Mouse (Mus musculus) limb, embryonic 13.5 days (tissue): ENCODE measurements at regions not wholly inside any gene's neighbourhood (a gene's known extent, or its start where the extent isn't known, plus 50 kb on each side); places are given as distances from the start of the nearest gene placed in this dataset.

ENCODE experiments used
- ATAC-seq: fragments of 200-750 bp; cut with Nextera tagmentation; 2 replicates; pipeline ENCODE4 v1.8.0; 2017; ENCODE audit warnings: low read depth, moderate number of reproducible peaks, moderate TSS enrichment; ENCODE audit not compliant: low FRiP score
- H3K27ac ChIP-seq: fragments of 300-500 bp; sonication (generic); 2 replicates; pipeline ENCODE4 v1.5.1; 2015; ENCODE audit warnings: inconsistent platforms, mild to moderate bottlenecking, moderate library complexity
- H3K27me3 ChIP-seq: fragments of 300-500 bp; sonication (generic); 2 replicates; pipeline ENCODE4 v1.6.1; 2015; ENCODE audit warnings: mild to moderate bottlenecking, inconsistent platforms
- H3K36me3 ChIP-seq: fragments of 300-500 bp; sonication (generic); 2 replicates; pipeline ENCODE4 v1.6.1; 2015; ENCODE audit warnings: inconsistent platforms, mild to moderate bottlenecking, moderate library complexity
- H3K4me1 ChIP-seq: fragments of 300-500 bp; sonication (generic); 2 replicates; pipeline ENCODE4 v1.6.1; 2015; ENCODE audit warnings: inconsistent platforms
- H3K4me2 ChIP-seq: fragments of 300-500 bp; sonication (generic); replicated peaks from 2 replicates; pipeline ENCODE4 v1.6.1; 2015; ENCODE audit warnings: inconsistent platforms, mild to moderate bottlenecking, moderate library complexity
- H3K4me3 ChIP-seq: fragments of 300-500 bp; sonication (generic); 2 replicates; pipeline ENCODE4 v1.5.1; 2015; ENCODE audit warnings: moderate library complexity, mild to moderate bottlenecking, inconsistent platforms
- H3K9ac ChIP-seq: fragments of 300-500 bp; sonication (generic); 2 replicates; pipeline ENCODE4 v1.6.1; 2015; ENCODE audit warnings: mild to moderate bottlenecking, inconsistent platforms
- H3K9me3 ChIP-seq: fragments of 300-500 bp; sonication (generic); 2 replicates; pipeline ENCODE4 v1.6.1; 2016; ENCODE audit warnings: inconsistent platforms
- WGBS: fragments of 180-500 bp; shearing (Covaris S2); methylation state at CpG from one replicate; pipeline ENCODE4 v1.1.7; 2015; 5-methylcytosine and 5-hydroxymethylcytosine counted together

- Histone ChIP-seq H3K36me3 (no peaks in the 10 kb centered on the region), H3K9ac (no peak overlapping the region), H3K9me3 (no peaks in the 10 kb centered on the region), H3K27ac (no peak overlapping the region), H3K27me3 (no peaks in the 10 kb centered on the region), H3K4me1 (no peaks in the 10 kb centered on the region), H3K4me2 (no peak overlapping the region), H3K4me3 (no peak overlapping the region)
- 87% methylated on average over 15 of the region's 15 CpGs for WGBS
- no peak for ATAC-seq
These were observed 383.0 kb downstream of the Rnf144b start for GRCm38 (mm10) chr13:47505380-47505955.

GRCm38 (mm10) chr13:47532935-47533334 lies 410.5 kb downstream of the Rnf144b start:
- Histone ChIP-seq H3K36me3 (no peaks in the 10 kb centered on the region), H3K4me3 (no peak overlapping the region), H3K4me2 (no peak overlapping the region), H3K27ac (no peak overlapping the region), H3K9me3 (no peaks in the 10 kb centered on the region), H3K4me1 (no peaks in the 10 kb centered on the region), H3K27me3 (no peaks in the 10 kb centered on the region), H3K9ac (no peak overlapping the region)
- ATAC-seq = no peak
- 83% methylated on average over 1 of the region's 1 CpGs for WGBS

GRCm38 (mm10) chr13:47537156-47537555 lies 414.7 kb downstream of the Rnf144b start:
- Histone ChIP-seq H3K36me3 (no peaks in the 10 kb centered on the region), H3K4me2 (no peak overlapping the region), H3K27me3 (no peaks in the 10 kb centered on the region), H3K4me1 (no peaks in the 10 kb centered on the region), H3K4me3 (no peak overlapping the region), H3K27ac (no peak overlapping the region), H3K9ac (no peak overlapping the region), H3K9me3 (no peaks in the 10 kb centered on the region)
- no peak for ATAC-seq
- 89% methylated on average over 2 of the region's 2 CpGs for WGBS

DNA sequence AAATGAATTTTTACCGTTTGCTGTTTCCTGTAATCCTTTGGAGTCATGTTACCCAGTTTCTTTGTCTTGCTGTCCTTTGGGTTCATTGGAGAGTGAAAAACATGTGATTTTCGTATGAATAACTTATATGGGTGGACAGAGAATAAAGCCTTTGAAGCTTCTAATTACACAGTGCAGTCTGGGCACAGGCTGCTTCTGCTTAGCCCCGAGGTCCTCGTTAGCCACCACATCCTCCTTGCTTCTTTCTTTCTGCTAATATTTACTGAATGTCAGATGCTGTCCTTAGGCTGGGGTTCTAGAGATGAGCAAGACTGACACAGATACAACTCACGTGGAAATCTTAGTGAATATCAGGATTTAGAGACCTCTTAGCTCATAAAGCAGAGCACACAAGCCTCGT lies 427.2 kb downstream of the Rnf144b start:
- no peaks in the 10 kb centered on the region for H3K27me3 ChIP-seq
- no peaks in the 10 kb centered on the region for H3K9me3 ChIP-seq
- H3K9ac ChIP-seq = no peak overlapping the region
- no peak overlapping the region for H3K4me2 ChIP-seq
- 41% methylated on average over 6 of the region's 6 CpGs for WGBS
- no peak overlapping the region for H3K4me3 ChIP-seq
- no peak overlapping the region for H3K27ac ChIP-seq
- no peaks in the 10 kb centered on the region for H3K4me1 ChIP-seq
- H3K36me3 ChIP-seq = no peaks in the 10 kb centered on the region
- ATAC-seq = no peak

DNA sequence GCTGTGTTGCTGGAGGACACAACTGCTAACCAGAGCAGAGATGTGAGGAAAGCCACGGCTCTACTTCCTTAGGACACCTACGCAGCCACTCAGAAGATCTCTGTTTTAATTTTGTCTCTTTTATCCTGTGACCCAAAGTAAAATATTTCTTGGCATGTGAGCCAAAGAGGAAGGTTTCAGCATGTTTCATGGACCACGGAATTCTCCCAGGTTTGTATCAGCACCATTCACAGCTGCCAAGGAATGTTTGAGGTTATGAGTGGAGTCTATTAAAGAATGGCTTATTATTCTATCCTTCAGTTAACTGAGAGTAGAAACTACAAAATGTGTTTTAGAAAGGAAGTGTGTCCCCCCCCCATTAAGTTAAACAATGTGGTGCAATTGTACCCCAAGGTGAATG lies 429.8 kb downstream of the Rnf144b start:
- H3K27ac ChIP-seq = no peak overlapping the region
- ATAC-seq = no peak
- no peak overlapping the region for H3K4me2 ChIP-seq
- H3K9me3 ChIP-seq = no peaks in the 10 kb centered on the region
- H3K4me1 ChIP-seq = no peaks in the 10 kb centered on the region
- H3K9ac ChIP-seq = no peak overlapping the region
- 72% methylated on average over 3 of the region's 3 CpGs for WGBS
- no peaks in the 10 kb centered on the region for H3K27me3 ChIP-seq
- no peaks in the 10 kb centered on the region for H3K36me3 ChIP-seq
- H3K4me3 ChIP-seq = no peak overlapping the region

DNA sequence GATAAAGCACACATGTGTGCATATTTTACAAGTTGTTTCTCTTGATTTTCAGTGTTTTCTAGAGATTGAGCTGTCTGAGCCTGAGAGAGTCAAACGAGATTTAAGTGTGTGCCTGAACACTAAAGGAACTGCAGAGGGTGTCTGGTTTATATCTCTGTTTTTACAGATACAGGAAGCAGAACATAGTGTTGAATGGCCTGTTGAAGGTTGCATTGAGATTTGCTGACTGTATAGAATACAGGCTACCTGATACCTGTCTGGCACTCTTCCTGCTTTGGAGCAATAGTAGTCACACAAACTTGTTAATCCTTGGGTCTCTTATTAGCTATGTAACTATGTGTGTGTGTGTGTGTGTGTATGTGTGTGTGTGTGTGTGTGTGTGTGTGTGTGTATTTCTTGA lies 431.7 kb downstream of the Rnf144b start:
- no peak overlapping the region for H3K27ac ChIP-seq
- no peaks in the 10 kb centered on the region for H3K9me3 ChIP-seq
- 18% methylated on average over 1 of the region's 1 CpGs for WGBS
- no peak overlapping the region for H3K4me2 ChIP-seq
- H3K27me3 ChIP-seq = no peaks in the 10 kb centered on the region
- no peak overlapping the region for H3K4me3 ChIP-seq
- no peaks in the 10 kb centered on the region for H3K36me3 ChIP-seq
- no peak overlapping the region for H3K9ac ChIP-seq
- no peak for ATAC-seq
- no peaks in the 10 kb centered on the region for H3K4me1 ChIP-seq

DNA sequence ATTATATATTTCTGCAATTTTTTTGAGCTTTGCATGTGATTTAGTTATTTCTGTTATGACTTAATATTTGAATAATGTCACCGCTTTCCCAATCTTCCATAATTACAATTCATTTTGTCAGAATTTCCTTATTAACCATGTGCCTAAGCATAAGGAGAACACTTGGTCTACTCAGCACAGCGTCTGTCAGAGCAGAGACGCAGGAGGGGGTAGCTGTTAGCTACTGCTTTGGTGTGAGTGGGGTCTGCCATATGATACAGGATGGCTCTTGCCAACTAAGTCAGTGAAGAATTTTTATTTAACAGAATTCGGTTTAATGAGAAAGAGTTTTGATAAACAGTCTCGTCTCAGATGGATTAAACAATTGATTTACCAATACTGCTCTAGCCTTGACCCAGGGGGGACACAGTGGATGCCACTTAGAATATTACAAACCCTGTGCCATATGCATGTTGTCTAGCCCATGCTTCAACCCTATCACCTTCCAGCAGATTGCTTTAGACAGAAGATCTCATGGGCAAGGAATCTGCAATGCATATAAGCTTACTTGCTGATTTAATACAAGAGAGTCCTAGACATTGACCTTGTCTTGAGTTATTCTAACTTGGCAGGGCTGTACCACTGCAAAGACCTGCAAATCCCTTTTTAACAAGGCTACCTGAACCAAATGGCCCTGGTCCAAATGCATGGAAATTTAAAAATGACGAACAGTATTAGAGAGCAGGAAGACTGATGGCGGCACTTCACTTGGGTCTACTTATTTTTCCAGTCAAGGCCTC lies 434.9 kb downstream of the Rnf144b start:
- no peaks in the 10 kb centered on the region for H3K9me3 ChIP-seq
- H3K4me3 ChIP-seq = no peak overlapping the region
- no peak overlapping the region for H3K27ac ChIP-seq
- WGBS = 85% methylated on average over 7 of the region's 7 CpGs
- H3K4me1 ChIP-seq = no peaks in the 10 kb centered on the region
- H3K4me2 ChIP-seq = no peak overlapping the region
- no peaks in the 10 kb centered on the region for H3K27me3 ChIP-seq
- ATAC-seq = no peak
- no peak overlapping the region for H3K9ac ChIP-seq
- no peaks in the 10 kb centered on the region for H3K36me3 ChIP-seq

DNA sequence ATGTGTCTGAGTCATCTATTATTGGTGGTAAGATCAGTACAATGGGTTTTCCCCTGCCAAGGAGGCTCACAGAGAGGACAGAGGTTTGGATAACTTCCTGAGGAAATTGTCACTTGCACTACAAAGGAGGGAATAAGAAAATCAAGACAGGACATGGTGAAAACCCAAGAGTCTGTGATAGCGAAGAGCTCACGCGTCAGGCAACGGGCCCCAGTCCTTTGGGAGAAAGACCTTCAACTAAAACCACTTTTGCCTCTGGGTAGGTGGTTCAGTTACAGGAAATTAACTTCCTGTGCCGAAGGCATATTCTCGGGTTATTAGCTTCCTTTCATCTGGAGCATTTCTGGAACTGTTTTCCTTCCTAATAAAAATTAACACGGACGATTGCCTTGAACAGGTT lies 440.4 kb downstream of the Rnf144b start:
- no peak for ATAC-seq
- Histone ChIP-seq H3K27ac (no peak overlapping the region), H3K9me3 (no peaks in the 10 kb centered on the region), H3K27me3 (0 out of 2 replicates have a peak, but pooled peaks cover 3% of the 10 kb centered on the region), H3K4me2 (no peak overlapping the region), H3K4me3 (no peak overlapping the region), H3K4me1 (peaks cover 5% of the 10 kb centered on the region; the same call in 1 of the 2 replicates), H3K36me3 (no peaks in the 10 kb centered on the region), H3K9ac (no peak overlapping the region)
- WGBS = 21% methylated on average over 8 of the region's 8 CpGs

DNA sequence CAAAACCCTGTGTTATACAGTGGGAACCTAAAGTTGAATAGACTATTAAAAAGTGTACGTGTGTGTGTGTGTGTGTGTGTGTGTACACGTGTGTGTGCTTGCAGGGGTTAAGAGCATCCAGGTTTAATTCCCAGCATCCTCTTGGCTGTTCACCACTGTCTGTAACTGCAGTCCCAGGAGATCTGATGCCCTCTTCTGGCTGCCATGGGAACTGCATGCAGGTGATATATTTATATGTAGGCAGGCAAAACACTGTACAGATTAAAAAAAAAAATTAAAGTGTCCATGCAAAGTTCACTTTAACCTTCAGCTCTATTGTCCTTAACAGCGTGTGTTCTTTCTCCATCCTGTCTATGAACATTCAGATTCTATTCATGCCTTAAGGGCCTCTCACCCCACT lies 454.1 kb downstream of the Rnf144b start:
- H3K27me3 ChIP-seq = no peaks in the 10 kb centered on the region
- H3K36me3 ChIP-seq = no peaks in the 10 kb centered on the region
- H3K27ac ChIP-seq = no peak overlapping the region
- H3K4me2 ChIP-seq = no peak overlapping the region
- no peaks in the 10 kb centered on the region for H3K4me1 ChIP-seq
- no peak overlapping the region for H3K9ac ChIP-seq
- H3K4me3 ChIP-seq = no peak overlapping the region
- no peaks in the 10 kb centered on the region for H3K9me3 ChIP-seq
- ATAC-seq = no peak
- 64% methylated on average over 3 of the region's 3 CpGs for WGBS

DNA sequence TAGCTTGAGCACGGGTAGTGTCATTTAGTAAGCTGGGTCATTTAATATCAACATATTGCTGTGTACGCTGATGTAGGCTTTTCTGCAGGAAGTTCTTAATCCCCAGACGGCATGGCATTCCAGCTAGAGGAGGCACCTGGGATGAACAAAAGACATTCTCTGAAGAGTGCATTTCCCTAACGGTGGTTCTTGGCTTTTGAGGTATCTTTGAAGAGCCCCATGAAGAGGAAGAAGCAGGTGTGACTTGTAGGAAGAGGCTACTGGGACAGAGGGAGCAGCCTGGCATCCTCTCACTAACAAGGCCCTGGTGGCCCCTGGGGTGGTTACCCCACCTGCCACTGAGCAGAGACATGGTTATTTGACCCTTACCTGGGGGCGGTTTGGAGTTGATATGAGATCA lies 457.7 kb downstream of the Rnf144b start:
- H3K4me2 ChIP-seq = no peak overlapping the region
- ATAC-seq = no peak
- H3K9me3 ChIP-seq = no peaks in the 10 kb centered on the region
- H3K36me3 ChIP-seq = no peaks in the 10 kb centered on the region
- WGBS = 77% methylated on average over 5 of the region's 5 CpGs
- no peaks in the 10 kb centered on the region for H3K27me3 ChIP-seq
- no peak overlapping the region for H3K9ac ChIP-seq
- no peak overlapping the region for H3K27ac ChIP-seq
- no peak overlapping the region for H3K4me3 ChIP-seq
- no peaks in the 10 kb centered on the region for H3K4me1 ChIP-seq

GRCm38 (mm10) chr13:47585158-47585557 lies 462.7 kb downstream of the Rnf144b start:
- Histone ChIP-seq H3K4me1 (no peaks in the 10 kb centered on the region), H3K9me3 (no peaks in the 10 kb centered on the region), H3K36me3 (no peaks in the 10 kb centered on the region), H3K27ac (no peak overlapping the region), H3K27me3 (no peaks in the 10 kb centered on the region; the same call in 1 of the 2 replicates), H3K9ac (no peak overlapping the region), H3K4me3 (no peak overlapping the region), H3K4me2 (no peak overlapping the region)
- 73% methylated on average over 1 of the region's 1 CpGs for WGBS
- no peak for ATAC-seq

DNA sequence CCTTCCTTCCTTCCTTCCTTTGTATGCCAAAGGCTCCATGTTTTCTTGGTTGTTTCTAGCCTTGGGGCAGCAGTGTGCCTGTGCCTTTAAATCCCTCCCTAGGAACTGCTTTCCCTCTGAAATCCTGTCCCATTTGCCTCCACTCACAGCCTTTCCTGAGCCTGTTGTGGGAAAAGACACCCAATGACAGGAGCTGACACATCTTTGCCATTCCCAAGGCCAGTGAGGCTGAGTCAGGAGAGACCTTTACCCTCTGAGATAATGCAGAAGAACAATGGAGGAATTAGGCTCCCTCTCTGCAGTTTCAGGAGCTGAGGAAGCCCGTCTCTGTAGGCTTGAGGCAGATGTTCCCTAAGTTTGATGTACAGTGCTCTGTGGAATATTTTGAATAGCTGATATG lies 480.2 kb downstream of the Rnf144b start:
- 70% methylated on average over 1 of the region's 1 CpGs for WGBS
- ATAC-seq = no peak
- Histone ChIP-seq H3K27ac (no peak overlapping the region), H3K4me3 (no peak overlapping the region), H3K27me3 (peaks cover 27% of the 10 kb centered on the region), H3K4me2 (no peak overlapping the region), H3K36me3 (no peaks in the 10 kb centered on the region), H3K9me3 (no peaks in the 10 kb centered on the region), H3K4me1 (0 out of 2 replicates have a peak, but pooled peaks cover 5% of the 10 kb centered on the region), H3K9ac (no peak overlapping the region)

DNA sequence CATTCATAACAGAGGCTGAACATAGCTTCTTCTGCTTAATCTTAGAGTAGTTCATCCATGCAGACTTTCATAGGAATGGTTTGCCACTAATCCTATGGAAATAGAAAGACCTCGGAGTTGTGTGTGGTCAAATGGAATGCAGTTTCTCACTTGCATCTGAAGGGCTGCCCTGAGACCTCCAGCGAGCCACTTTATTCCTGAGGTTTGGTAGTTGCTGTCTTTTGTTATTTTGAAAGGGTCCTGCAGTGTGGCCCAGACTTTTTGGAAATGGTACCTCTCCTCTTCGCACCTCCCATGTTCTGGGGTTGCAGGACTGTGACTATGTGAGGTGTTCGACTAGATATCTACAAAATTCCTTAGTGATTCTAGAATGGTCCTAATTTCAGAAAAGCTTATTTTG lies 489.0 kb downstream of the Rnf144b start:
- Histone ChIP-seq H3K4me1 (no peaks in the 10 kb centered on the region), H3K9me3 (no peaks in the 10 kb centered on the region), H3K27ac (no peak overlapping the region), H3K36me3 (no peaks in the 10 kb centered on the region), H3K4me2 (no peak overlapping the region), H3K4me3 (no peak overlapping the region), H3K9ac (no peak overlapping the region), H3K27me3 (peaks cover 8% of the 10 kb centered on the region; the same call in 1 of the 2 replicates)
- WGBS = 87% methylated on average over 4 of the region's 4 CpGs
- no peak for ATAC-seq
